Mouse (Mus musculus): ENCODE data around the gene Vmn1r129.
"Not testable (repeated sequence)": the region's sequence is repeated elsewhere in the genome, so short reads cannot be mapped to it uniquely, and the experiment has no call there.

Vmn1r129 gene

DNA sequence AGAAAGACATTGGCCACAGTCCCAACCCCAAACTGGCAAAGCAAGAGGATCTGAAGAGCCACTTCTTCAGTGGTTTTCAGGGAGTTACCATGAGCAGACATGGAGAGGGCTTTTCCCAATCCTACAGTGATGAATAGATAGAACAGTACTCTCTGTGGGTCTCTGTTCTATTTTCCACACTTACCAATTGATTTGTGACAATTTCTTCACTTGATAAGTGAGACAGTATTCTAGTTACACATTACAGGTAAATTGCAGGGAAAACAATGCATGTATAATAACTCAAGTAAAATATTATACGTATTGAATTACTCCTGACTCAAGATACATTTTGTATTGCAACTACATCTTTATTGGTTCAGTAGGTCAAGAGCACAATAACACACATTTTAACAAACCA is at the start of gene Vmn1r129:
Gene Vmn1r129 (minus strand): TSS at position 101 of the 400 bp plus-strand sequence.
- not testable (repeated sequence) for DNase-seq (ENCODE audit: low spot score in 2 of 2)

DNA sequence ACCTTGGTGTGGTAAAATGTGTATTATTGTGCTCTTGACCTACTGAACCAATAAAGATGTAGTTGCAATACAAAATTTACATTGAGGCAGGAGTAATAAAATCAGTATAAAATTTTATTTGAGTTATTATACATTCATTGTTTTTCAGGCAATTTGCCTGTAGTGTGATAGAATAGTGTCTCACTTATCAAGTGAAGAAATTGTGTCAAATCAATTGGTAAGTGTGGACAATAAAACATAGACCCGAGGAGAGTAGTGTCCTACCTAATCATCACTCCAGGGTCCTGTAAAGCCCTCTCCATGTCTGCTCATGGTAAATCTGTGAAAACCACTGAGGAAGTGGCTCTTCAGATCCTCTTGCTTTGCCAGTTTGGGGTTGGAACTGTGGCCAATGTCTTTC is 12.0 kb downstream of the Vmn1r129 start, which contains the start of gene Vmn1r128:
Gene Vmn1r128 (plus strand): TSS at position 301 of the 400 bp plus-strand sequence.
- DNase-seq (ENCODE audit: low spot score in 2 of 2): not testable (repeated sequence)

DNA sequence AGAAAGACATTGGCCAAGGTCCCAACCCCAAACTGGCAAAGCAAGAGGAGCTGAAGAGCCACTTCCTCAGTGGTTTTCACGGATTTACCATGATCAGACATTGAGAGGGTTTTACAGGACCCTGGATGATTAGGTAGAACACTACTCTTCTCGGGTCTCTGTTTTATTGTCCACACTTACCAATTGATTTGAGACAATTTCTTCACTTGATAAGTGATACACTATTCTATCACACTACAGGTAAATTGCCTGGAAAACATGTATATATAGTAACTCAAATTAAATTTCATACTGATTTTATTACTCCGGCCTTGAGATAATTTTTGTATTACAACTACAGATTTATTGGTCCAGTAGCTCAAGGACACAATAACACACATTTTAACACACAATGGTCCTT is 41.3 kb downstream of the Vmn1r129 start, which contains the start of gene Vmn1r127:
Gene Vmn1r127 (minus strand): TSS at position 101 of the 400 bp plus-strand sequence.
- DNase-seq (ENCODE audit: low spot score in 2 of 2): not testable (repeated sequence)
